Mouse (Mus musculus) ES-CJ7 (cell line): ENCODE measurements around the gene Fbp1.
A peak's percentile ranks its signal among the peaks of the same experiment; 100 is the strongest.

Experiments used
- DNase-seq: peaks from one replicate; pipeline ENCODE4 v3.0.0; 2011; ENCODE audit warnings: low read depth, low spot score

Fbp1 gene

DNA sequence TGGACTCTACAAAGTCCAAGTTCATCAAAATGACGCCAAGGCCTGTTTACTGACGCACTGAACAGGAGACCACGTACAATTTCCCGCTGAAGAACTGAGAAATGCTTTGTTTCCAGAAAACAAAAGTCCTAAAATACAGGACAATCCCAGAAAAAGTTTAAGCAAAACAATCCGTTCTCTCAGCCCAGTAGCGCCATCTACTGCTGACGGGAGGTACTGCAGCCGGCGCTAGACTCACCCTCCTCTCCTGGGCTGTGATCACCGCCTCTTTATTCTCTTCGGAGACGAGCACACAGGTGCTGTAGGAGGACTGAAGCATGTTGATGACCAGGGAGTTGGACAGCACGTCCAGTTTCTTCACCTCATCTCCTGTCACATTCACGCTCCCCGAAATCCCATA is 33.4 kb downstream of the Fbp1 start:
- peak; percentile 72 for DNase-seq

DNA sequence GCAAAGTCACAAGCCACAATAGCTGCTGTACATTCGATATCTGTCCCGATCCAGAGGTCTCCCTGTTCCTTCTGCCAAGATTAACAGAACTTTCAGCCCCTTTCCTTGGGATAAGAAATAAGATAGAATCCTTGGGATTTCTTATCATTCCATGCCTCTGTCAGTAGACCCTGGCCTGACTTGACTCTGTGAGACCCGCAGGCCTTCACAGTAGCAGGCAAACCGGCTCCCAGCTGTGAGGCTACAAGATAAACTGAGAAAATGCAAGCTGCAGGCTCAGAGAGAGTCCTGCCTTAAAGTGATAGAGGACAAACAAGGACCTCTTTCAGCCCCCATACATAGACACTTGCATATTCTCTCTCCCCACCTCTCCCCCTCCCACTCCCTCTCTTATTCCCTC is 54.7 kb downstream of the Fbp1 start:
- no peak for DNase-seq

DNA sequence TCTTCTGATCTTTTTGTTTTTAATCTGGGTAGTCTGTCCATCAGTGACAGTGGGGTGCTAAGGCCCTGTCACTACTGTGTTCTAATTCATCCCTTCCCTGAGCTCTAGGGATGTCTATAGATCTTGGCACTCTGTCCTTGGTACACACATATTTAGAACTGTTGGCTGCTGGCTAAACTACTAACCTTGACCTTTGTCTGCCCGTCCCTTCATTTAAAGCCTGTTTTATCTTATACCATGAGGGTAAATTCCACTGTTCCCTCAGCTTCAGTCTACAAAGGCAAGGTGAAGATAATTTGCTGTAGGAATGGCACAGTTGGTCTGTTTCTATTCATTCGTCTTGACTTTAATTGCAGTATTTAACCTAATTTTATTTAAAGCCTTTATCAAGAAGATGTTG is 55.8 kb downstream of the Fbp1 start:
- no peak for DNase-seq

DNA sequence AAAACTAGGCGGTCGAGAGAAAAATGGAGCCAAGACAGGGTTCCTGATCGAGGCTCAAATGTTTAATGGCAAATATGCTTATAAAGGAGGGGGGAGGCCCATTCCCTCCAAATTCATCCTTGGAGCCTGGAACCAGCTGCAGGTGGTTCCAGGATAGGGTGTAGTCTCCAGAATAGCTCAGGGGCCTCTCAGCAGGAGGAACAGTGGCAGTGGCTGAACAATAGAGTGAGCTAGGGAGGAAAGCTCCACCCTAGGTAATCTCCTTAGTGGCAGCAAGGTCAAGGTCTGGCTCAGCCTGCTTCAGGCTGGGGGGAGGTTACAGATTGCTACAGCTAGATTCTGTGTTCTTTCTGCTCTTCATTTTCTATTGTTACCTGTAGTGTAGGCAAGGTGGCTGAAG is 72.4 kb downstream of the Fbp1 start:
- peak; percentile 81 for DNase-seq
